8 mouse cellular contexts compared by ENCODE assay signal in the genomic region with DNA sequence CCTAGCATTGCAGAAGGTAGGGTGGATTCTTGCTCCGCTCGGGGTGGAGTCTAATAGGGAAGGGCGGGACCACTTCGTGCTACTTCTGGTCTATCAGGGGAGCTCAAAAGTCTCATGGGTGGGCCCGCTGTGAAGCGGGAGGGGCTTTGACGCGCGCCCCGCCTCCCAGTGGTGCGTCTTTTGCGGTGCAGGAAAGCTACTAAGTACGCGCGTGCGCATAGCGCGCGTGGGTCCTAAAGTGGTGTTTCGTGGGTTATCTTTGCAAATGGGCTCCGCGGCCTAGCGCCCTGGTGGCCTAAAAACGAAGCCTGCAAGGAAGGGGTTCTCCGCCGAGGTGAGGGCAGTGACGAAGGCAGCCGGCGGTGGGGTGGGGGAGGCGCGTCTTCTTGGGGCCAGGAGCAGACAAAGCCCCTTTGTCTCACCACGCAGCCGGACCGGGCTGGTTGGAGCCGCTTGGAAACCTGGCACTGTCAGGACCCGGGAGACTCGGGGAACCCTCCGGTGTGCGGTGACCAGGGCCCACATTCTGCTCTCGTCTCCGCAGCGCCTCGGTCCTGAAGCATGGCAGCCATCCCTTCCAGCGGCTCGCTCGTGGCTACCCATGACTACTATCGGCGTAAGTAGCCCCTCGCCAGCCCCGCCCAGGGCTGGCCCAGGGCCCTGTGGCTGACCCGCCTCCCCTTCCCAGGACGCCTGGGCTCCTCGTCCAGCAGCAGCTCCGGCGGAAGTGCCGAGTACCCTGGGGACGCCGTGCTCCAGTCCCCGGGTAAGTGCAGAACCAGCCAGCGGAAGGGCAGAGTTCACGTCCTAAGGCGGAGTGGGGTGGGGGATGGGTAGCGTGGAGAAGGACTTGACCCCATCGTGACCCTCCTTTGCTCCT. TPM values are rescaled to one million over a fixed set of nuclear protein-coding genes. Genes with fewer than 3 reads are reported as not detected.
DNase-seq lines count a peak whose midpoint lies in the region; ATAC-seq and TF ChIP-seq lines count a peak whose summit lies in the region.

TSS of gene Ppdpf (plus strand) at position 127 of the 880 bp plus-strand sequence.

- peak within 1 kb of the TSS; percentile 99 for H3K27ac ChIP-seq in hindbrain, embryonic 10.5 days
- peak within 1 kb of the TSS; percentile 97 for H3K27ac ChIP-seq in lung, postnatal 0 days (ENCODE audit: low read length)

- no peaks in the 10 kb centered on the region for H3K9me3 ChIP-seq in hindbrain, embryonic 10.5 days
- no peaks in the 10 kb centered on the region for H3K9me3 ChIP-seq in lung, postnatal 0 days (ENCODE audit: low read length)

- H3K36me3 ChIP-seq in hindbrain, embryonic 10.5 days = peaks cover 17% of the 10 kb centered on the region
- no peaks in the 10 kb centered on the region for H3K36me3 ChIP-seq in lung, postnatal 0 days (ENCODE audit: insufficient read depth, low read length)

- ATAC-seq in frontal cortex, adult (ENCODE audit: low TSS enrichment) = peak; percentile 92
- peak; percentile 95 for ATAC-seq in lung, postnatal 0 days

- peak within 1 kb of the TSS; percentile 79 for H3K9ac ChIP-seq in lung, postnatal 0 days (replicated peaks; ENCODE audit: low read depth)

- peak; percentile 95 for DNase-seq in MN1 (ENCODE audit: low spot score)
- peak; percentile 88 for DNase-seq in cerebellum, adult 9-10 months
- DNase-seq in hindbrain, embryonic 10.5 days (ENCODE audit: low spot score) = peak; percentile 88
- peak; percentile 95 for DNase-seq in layer of hippocampus, adult 9-11 months
- peak; percentile 98 for DNase-seq in lung, postnatal 0 days (ENCODE audit: low spot score)
- DNase-seq in ovary, postnatal 14 days (ENCODE audit: low spot score) = peak; percentile 76
- peak; percentile 96 for DNase-seq in thymus, postnatal 14 days

- peak; percentile 50 for TF ChIP-seq CTCF in lung, postnatal 0 days (IDR thresholded peaks at IDR 0.05)

- peak; percentile 56 for TF ChIP-seq EP300 in lung, postnatal 0 days (IDR thresholded peaks at IDR 0.05)

- H3K27me3 ChIP-seq in hindbrain, embryonic 10.5 days (ENCODE audit: insufficient read depth, poor library complexity, severe bottlenecking) = no peaks in the 10 kb centered on the region
- no peaks in the 10 kb centered on the region for H3K27me3 ChIP-seq in lung, postnatal 0 days (replicated peaks; ENCODE audit: insufficient read depth, low read length)

- WGBS in hindbrain, embryonic 10.5 days = under 1% methylated on average over 64 of the region's 64 CpGs
- under 1% methylated on average over 58 of the region's 64 CpGs for WGBS in lung, postnatal 0 days

- peaks cover 16% of the 10 kb centered on the region for H3K4me1 ChIP-seq in hindbrain, embryonic 10.5 days (replicated peaks)
- peaks cover 9% of the 10 kb centered on the region; the same call in 1 of the 2 replicates for H3K4me1 ChIP-seq in lung, postnatal 0 days (ENCODE audit: insufficient read depth, low read depth, low read length)

- H3K4me3 ChIP-seq in hindbrain, embryonic 10.5 days = peak within 1 kb of the TSS; percentile 78
- peak within 1 kb of the TSS; percentile 68 for H3K4me3 ChIP-seq in lung, postnatal 0 days (ENCODE audit: low read depth, low read length)

- H3K4me2 ChIP-seq in lung, postnatal 0 days (replicated peaks; ENCODE audit: low read depth, low read length) = peak within 1 kb of the TSS; percentile 78

RNA-seq across cellular contexts. Expression of gene Ppdpf, which starts in this region (rescaled TPM):
- polyA plus RNA-seq in hindbrain, embryonic 10.5 days (2016; fragmentation: Nextera tagmentation; extraction: Ambion mirVana) = 324 and 415 TPM in 2 replicates
- polyA plus RNA-seq in lung, postnatal 0 days (2015; fragmentation: Nextera tagmentation; extraction: Ambion mirVana) = 261 and 262 TPM in 2 replicates

Comparison
In these comparisons a context has a peak if more than half of its experiments do, and no peak if none do; other contexts are left out.
1. Peak in every context shown above with its lines: DNase-seq, ATAC-seq, H3K4me3 ChIP-seq and H3K27ac ChIP-seq.